In the genomic region with DNA sequence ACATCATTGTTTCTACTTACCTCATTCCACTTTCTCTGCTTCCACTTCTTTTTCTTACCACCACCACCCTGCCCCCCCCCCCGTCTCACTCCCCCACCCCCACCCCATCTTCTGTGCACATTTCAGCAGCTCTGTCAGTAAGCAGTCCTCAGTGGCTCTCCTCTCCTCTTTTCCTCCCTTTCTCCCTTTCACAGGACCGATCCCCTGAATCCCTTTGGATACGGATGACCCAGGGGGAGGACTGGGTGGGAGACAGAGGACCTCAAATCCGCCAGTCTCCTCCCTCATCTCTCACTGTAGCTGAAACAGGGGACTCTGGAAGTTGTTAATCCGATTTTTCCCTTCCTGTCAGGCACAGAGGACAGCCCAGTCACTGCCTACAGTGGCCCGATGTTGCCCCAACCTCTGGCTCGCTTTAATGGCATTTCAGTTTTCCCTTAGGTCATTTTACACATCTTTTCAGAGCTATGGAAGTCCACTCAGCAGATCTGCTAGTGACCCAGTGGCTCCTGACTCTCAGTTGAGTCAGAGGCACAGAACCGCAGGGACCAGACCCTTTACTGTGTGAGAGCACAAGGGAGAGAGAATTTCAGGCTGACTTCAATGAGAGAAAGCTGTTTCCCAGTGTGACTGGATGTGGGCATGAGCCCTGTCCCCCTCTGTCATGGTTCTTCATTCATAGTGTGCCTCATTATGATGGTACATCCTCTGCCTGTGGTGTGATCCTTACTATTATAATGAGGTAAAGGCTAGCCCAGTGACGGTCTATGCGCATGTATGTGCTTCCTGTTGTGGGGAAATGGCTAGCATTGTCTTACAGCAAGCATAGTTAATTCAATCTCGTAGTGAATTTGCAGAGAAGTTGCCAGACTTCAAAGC, we compare ENCODE assay signal across 8 mouse cellular contexts. TPM values are rescaled to one million over a fixed set of nuclear protein-coding genes. Genes with fewer than 3 reads are reported as not detected.
DNase-seq lines count a peak whose midpoint lies in the region; ATAC-seq and TF ChIP-seq lines count a peak whose summit lies in the region.

No protein-coding gene starts in this region.

- H3K27ac ChIP-seq in kidney, embryonic 14.5 days (ENCODE audit: low read depth, low read length): no peak overlapping the region
- H3K27ac ChIP-seq in embryonic facial prominence, embryonic 12.5 days: peak overlapping the region; percentile 37; the same call in 1 of the 2 replicates
- H3K27ac ChIP-seq in hindbrain, embryonic 14.5 days: 0 out of 2 replicates have a peak overlapping the region, but pooled peaks have one; percentile 1
- H3K27ac ChIP-seq in midbrain, postnatal 0 days (ENCODE audit: low read depth, low read length): no peak overlapping the region

- no peak for TF ChIP-seq CTCF in midbrain, postnatal 0 days (IDR thresholded peaks at IDR 0.05)

- ATAC-seq in kidney, embryonic 14.5 days (ENCODE audit: low FRiP score, low TSS enrichment): 0 out of 2 replicates have a peak, but pooled peaks have one; percentile 14
- ATAC-seq in embryonic facial prominence, embryonic 12.5 days (ENCODE audit: insufficient number of reproducible peaks, insufficient read depth, low FRiP score, low TSS enrichment): no peak
- ATAC-seq in hindbrain, embryonic 14.5 days (ENCODE audit: low FRiP score): 0 out of 2 replicates have a peak, but pooled peaks have one; percentile 26
- peak; percentile 36; the same call in 1 of the 2 replicates for ATAC-seq in midbrain, postnatal 0 days (ENCODE audit: low FRiP score)
- no peak for ATAC-seq in erythroid progenitor cell, adult 5-6 weeks (replicated peaks; ENCODE audit: low FRiP score, poor library complexity, severe bottlenecking)

- no peak overlapping the region for H3K9ac ChIP-seq in kidney, embryonic 14.5 days (ENCODE audit: low read depth, low read length)
- H3K9ac ChIP-seq in embryonic facial prominence, embryonic 12.5 days: no peak overlapping the region
- H3K9ac ChIP-seq in hindbrain, embryonic 14.5 days: no peak overlapping the region
- no peak overlapping the region for H3K9ac ChIP-seq in midbrain, postnatal 0 days (replicated peaks; ENCODE audit: low read length, poor library complexity, severe bottlenecking)

- H3K27me3 ChIP-seq in kidney, embryonic 14.5 days (ENCODE audit: control insufficient read depth, insufficient read depth, low read length): no peaks in the 10 kb centered on the region
- H3K27me3 ChIP-seq in embryonic facial prominence, embryonic 12.5 days: no peaks in the 10 kb centered on the region
- H3K27me3 ChIP-seq in hindbrain, embryonic 14.5 days (ENCODE audit: control insufficient read depth, insufficient read depth, low read length): no peaks in the 10 kb centered on the region
- H3K27me3 ChIP-seq in midbrain, postnatal 0 days (ENCODE audit: insufficient read depth, low read length): no peaks in the 10 kb centered on the region

- WGBS in kidney, embryonic 14.5 days: 18% methylated on average over 11 of the region's 11 CpGs
- WGBS in embryonic facial prominence, embryonic 12.5 days: 19% methylated on average over 11 of the region's 11 CpGs
- WGBS in hindbrain, embryonic 14.5 days: 29% methylated on average over 11 of the region's 11 CpGs
- WGBS in midbrain, postnatal 0 days: 11% methylated on average over 11 of the region's 11 CpGs

- no peaks in the 10 kb centered on the region for H3K9me3 ChIP-seq in kidney, embryonic 14.5 days (ENCODE audit: control insufficient read depth, low read length)
- no peaks in the 10 kb centered on the region for H3K9me3 ChIP-seq in embryonic facial prominence, embryonic 12.5 days
- no peaks in the 10 kb centered on the region for H3K9me3 ChIP-seq in hindbrain, embryonic 14.5 days (ENCODE audit: control insufficient read depth, low read length)
- no peaks in the 10 kb centered on the region for H3K9me3 ChIP-seq in midbrain, postnatal 0 days (ENCODE audit: low read length)

- H3K4me2 ChIP-seq in kidney, embryonic 14.5 days (replicated peaks; ENCODE audit: low read depth, low read length): no peak overlapping the region
- H3K4me2 ChIP-seq in embryonic facial prominence, embryonic 12.5 days (replicated peaks): peak overlapping the region; percentile 9
- no peak overlapping the region for H3K4me2 ChIP-seq in hindbrain, embryonic 14.5 days (replicated peaks)
- no peak overlapping the region for H3K4me2 ChIP-seq in midbrain, postnatal 0 days (ENCODE audit: low read depth, low read length, poor library complexity, severe bottlenecking)

- no peak overlapping the region for H3K4me3 ChIP-seq in kidney, embryonic 14.5 days (ENCODE audit: low read length)
- no peak overlapping the region for H3K4me3 ChIP-seq in embryonic facial prominence, embryonic 12.5 days
- no peak overlapping the region for H3K4me3 ChIP-seq in hindbrain, embryonic 14.5 days (replicated peaks; ENCODE audit: low read length)
- H3K4me3 ChIP-seq in midbrain, postnatal 0 days (ENCODE audit: low read depth, low read length): no peak overlapping the region

- no peaks in the 10 kb centered on the region for H3K36me3 ChIP-seq in kidney, embryonic 14.5 days (ENCODE audit: control insufficient read depth, insufficient read depth, low read length)
- no peaks in the 10 kb centered on the region for H3K36me3 ChIP-seq in embryonic facial prominence, embryonic 12.5 days
- H3K36me3 ChIP-seq in hindbrain, embryonic 14.5 days (replicated peaks; ENCODE audit: control insufficient read depth, insufficient read depth): no peaks in the 10 kb centered on the region
- H3K36me3 ChIP-seq in midbrain, postnatal 0 days (ENCODE audit: insufficient read depth, low read length): no peaks in the 10 kb centered on the region

- H3K4me1 ChIP-seq in kidney, embryonic 14.5 days (ENCODE audit: control insufficient read depth, insufficient read depth, low read length): peaks cover 13% of the 10 kb centered on the region
- H3K4me1 ChIP-seq in embryonic facial prominence, embryonic 12.5 days: peaks cover 10% of the 10 kb centered on the region
- peaks cover 23% of the 10 kb centered on the region for H3K4me1 ChIP-seq in hindbrain, embryonic 14.5 days (replicated peaks; ENCODE audit: control insufficient read depth, insufficient read depth, low read length)
- H3K4me1 ChIP-seq in midbrain, postnatal 0 days (ENCODE audit: insufficient read depth, low read length): peaks cover 14% of the 10 kb centered on the region; the same call in 1 of the 2 replicates

- no peak for DNase-seq in kidney, postnatal 10 days
- no peak for DNase-seq in hindbrain, embryonic 14.5 days (ENCODE audit: low spot score)
- no peak for DNase-seq in midbrain, postnatal 0 days (ENCODE audit: low spot score)
- no peak for DNase-seq in spleen, postnatal 10 days (ENCODE audit: low spot score in 2 of 2)
- DNase-seq in thymus, postnatal 4 days: no peak

RNA-seq across cellular contexts. Expression of gene Gm10645, which starts 11.6 kb away (rescaled TPM):
- polyA plus RNA-seq in kidney, embryonic 14.5 days (2014; fragmentation: Nextera tagmentation; extraction: Ambion mirVana): 1.7 and 3.0 TPM in 2 replicates
- polyA plus RNA-seq in embryonic facial prominence, embryonic 12.5 days (2016; fragmentation: Nextera tagmentation; extraction: Ambion mirVana): 2.5 and 3.6 TPM in 2 replicates
- 10.3 and 12.9 TPM in 2 replicates for polyA plus RNA-seq in hindbrain, embryonic 14.5 days (2014; fragmentation: Nextera tagmentation; extraction: Ambion mirVana)
- total RNA-seq in midbrain, postnatal 0 days (2014; rRNA removed): 2.1 and 3.3 TPM in 2 replicates
- 7.4 and 11.1 TPM in 2 replicates for polyA plus RNA-seq in midbrain, postnatal 0 days (2015; fragmentation: Nextera tagmentation; extraction: Ambion mirVana)
- total RNA-seq in erythroid progenitor cell, adult 5-6 weeks (2015; ENCODE audit: low replicate concordance): not detected in 2 replicates
- total RNA-seq in erythroid progenitor cell, adult 5-6 weeks (2017; ENCODE audit: low replicate concordance): not detected in 2 replicates

RNA-seq across cellular contexts. Expression of gene Tbc1d9, which starts 12.4 kb away (rescaled TPM):
- 1.5 and 3.4 TPM in 2 replicates for polyA plus RNA-seq in kidney, embryonic 14.5 days (2014; fragmentation: Nextera tagmentation; extraction: Ambion mirVana)
- 4.0 and 4.6 TPM in 2 replicates for polyA plus RNA-seq in embryonic facial prominence, embryonic 12.5 days (2016; fragmentation: Nextera tagmentation; extraction: Ambion mirVana)
- polyA plus RNA-seq in hindbrain, embryonic 14.5 days (2014; fragmentation: Nextera tagmentation; extraction: Ambion mirVana): 23.0 and 26.3 TPM in 2 replicates
- total RNA-seq in midbrain, postnatal 0 days (2014; rRNA removed): 128 and 135 TPM in 2 replicates
- polyA plus RNA-seq in midbrain, postnatal 0 days (2015; fragmentation: Nextera tagmentation; extraction: Ambion mirVana): 16.7 and 18.6 TPM in 2 replicates
- 1.4 and 4.2 TPM in 2 replicates for total RNA-seq in erythroid progenitor cell, adult 5-6 weeks (2015; ENCODE audit: low replicate concordance)
- 3.1 and 8.3 TPM in 2 replicates for total RNA-seq in erythroid progenitor cell, adult 5-6 weeks (2017; ENCODE audit: low replicate concordance)

Comparison
In these comparisons a context has a peak if more than half of its experiments do, and no peak if none do; other contexts are left out.
1. ATAC-seq: peak in kidney, embryonic 14.5 days (single experiment), hindbrain, embryonic 14.5 days (single experiment) and midbrain, postnatal 0 days (single experiment); none in embryonic facial prominence, embryonic 12.5 days (single experiment) and erythroid progenitor cell, adult 5-6 weeks (single experiment).
2. H3K27ac ChIP-seq: peak in embryonic facial prominence, embryonic 12.5 days (single experiment) and hindbrain, embryonic 14.5 days (single experiment); none in kidney, embryonic 14.5 days (single experiment) and midbrain, postnatal 0 days (single experiment).